In the genomic region with DNA sequence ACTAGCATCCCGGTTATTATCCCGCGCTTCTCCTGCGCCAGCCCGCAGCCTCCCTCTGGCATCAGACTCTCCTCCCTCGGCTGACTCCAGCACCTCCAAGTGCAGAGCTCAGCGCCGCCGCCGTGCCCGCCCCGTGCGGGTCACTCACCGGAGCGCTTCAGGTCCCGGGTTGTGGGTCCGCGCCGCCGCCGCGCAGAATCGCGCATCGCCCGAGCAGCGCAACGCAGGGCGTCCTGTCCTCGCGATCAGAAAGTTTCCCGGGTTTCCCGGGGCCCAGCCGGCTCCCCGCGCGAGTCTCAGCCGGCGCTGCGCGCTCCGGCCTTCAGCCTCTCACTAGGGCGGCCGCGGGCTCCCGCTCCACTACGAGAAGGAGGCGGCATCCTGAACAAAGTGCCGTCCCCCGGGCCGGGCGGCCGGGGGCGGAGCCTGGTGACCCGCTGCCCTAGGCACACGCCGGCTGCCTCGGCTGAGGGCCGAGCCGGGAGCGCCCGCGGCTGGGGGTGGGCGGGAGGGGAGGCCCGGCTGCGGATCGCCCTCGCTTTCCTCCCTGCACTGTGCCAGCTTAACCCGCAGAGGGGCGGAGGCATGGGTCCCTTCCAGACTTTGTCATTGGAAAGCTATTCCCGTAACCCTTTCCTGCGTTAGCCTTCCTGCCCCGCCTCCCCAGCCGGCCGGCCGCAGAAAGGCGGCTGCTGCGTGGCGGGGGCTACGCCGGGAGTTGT, we compare ENCODE assay signal across 8 mouse cellular contexts. TPM values are rescaled to one million over a fixed set of nuclear protein-coding genes. Genes with fewer than 3 reads are reported as not detected.
DNase-seq lines count a peak whose midpoint lies in the region; ATAC-seq and TF ChIP-seq lines count a peak whose summit lies in the region.

No protein-coding gene starts in this region.

- H3K4me2 ChIP-seq in lung, embryonic 14.5 days: peak overlapping the region; percentile 91

- H3K4me3 ChIP-seq in lung, embryonic 14.5 days (ENCODE audit: low read depth, low read length): peak overlapping the region; percentile 81

- DNase-seq in 3T3-L1 (ENCODE audit: low read depth, low spot score): peak; percentile 95
- peak; percentile 98 for DNase-seq in Muller cell, postnatal 12 days (ENCODE audit: inconsistent ontology term)
- peak; percentile 84 for DNase-seq in embryo, embryonic 10 days (ENCODE audit: low spot score)
- peak; percentile 90 to 94 for DNase-seq in heart, adult 18-20 months
- peak; percentile 82 for DNase-seq in kidney, adult 11 months
- peak; percentile 93 for DNase-seq in lung, embryonic 14.5 days

- H3K9me3 ChIP-seq in lung, embryonic 14.5 days (ENCODE audit: low read depth, low read length): no peaks in the 10 kb centered on the region

- no peaks in the 10 kb centered on the region for H3K27me3 ChIP-seq in lung, embryonic 14.5 days (ENCODE audit: insufficient read depth, low read length)

- H3K4me1 ChIP-seq in lung, embryonic 14.5 days (ENCODE audit: insufficient read depth): peaks cover 13% of the 10 kb centered on the region

- under 1% methylated on average over 75 of the region's 81 CpGs for WGBS in lung, embryonic 14.5 days

- H3K36me3 ChIP-seq in lung, embryonic 14.5 days (ENCODE audit: insufficient read depth): no peaks in the 10 kb centered on the region

- TF ChIP-seq CTCF in lung, embryonic 14.5 days (IDR thresholded peaks at IDR 0.05; ENCODE audit: low read depth): no peak

- H3K9ac ChIP-seq in lung, embryonic 14.5 days: peak overlapping the region; percentile 78

- peak overlapping the region; percentile 91 for H3K27ac ChIP-seq in lung, embryonic 14.5 days (ENCODE audit: low read depth)

- ATAC-seq in lung, embryonic 14.5 days (ENCODE audit: insufficient read depth): peak; percentile 86
- ATAC-seq in neutrophil, adult 5-6 weeks (ENCODE audit: extremely low read depth, insufficient number of reproducible peaks, low FRiP score, poor library complexity, severe bottlenecking): 0 out of 2 replicates have a peak, but pooled peaks have one; percentile 27
- ATAC-seq in inflammation-experienced regulatory T-cells, adult 6 months: no peak

RNA-seq across cellular contexts. Expression of a gene that starts 31.9 kb away (rescaled TPM):
- 10 to 100 TPM; 47.0 to 51.1 TPM for total RNA-seq in heart, adult 18-20 months (2021)
- polyA plus RNA-seq in lung, embryonic 14.5 days (2014; fragmentation: Nextera tagmentation; extraction: Ambion mirVana): 271 and 297 TPM in 2 replicates
- total RNA-seq in neutrophil, adult 5-6 weeks (2017): 27.5 and 32.7 TPM in 2 replicates
- polyA plus RNA-seq in inflammation-experienced regulatory T-cells, adult 6 months (2017; shearing (Covaris generic)): 10 to 100 TPM; 19.5 to 31.9 (median 26.9) TPM
